Mouse (Mus musculus) embryonic facial prominence, embryonic 13.5 days (tissue): Measurements from ENCODE around the gene Gabra6. TPM values are rescaled to one million over a fixed set of nuclear protein-coding genes. Genes with fewer than 3 reads are reported as not detected.

Source experiments
- ATAC-seq: fragments of 200-750 bp; cut with Nextera tagmentation; 2 replicates; pipeline ENCODE4 v1.8.0; 2017; ENCODE audit warnings: low read depth; ENCODE audit not compliant: insufficient number of reproducible peaks, insufficient read depth, low FRiP score, low TSS enrichment
- H3K27ac ChIP-seq: fragments of 300-500 bp; sonication (generic); 2 replicates; pipeline ENCODE4 v1.5.1; 2015; ENCODE audit warnings: moderate library complexity, mild to moderate bottlenecking, inconsistent platforms
- H3K27me3 ChIP-seq: fragments of 300-500 bp; sonication (generic); 2 replicates; pipeline ENCODE4 v1.6.1; 2015; ENCODE audit warnings: mild to moderate bottlenecking, inconsistent platforms
- H3K36me3 ChIP-seq: fragments of 300-500 bp; sonication (generic); 2 replicates; pipeline ENCODE4 v1.6.1; 2015; ENCODE audit warnings: mild to moderate bottlenecking, inconsistent platforms
- H3K4me1 ChIP-seq: fragments of 300-500 bp; sonication (generic); 2 replicates; pipeline ENCODE4 v1.6.1; 2015; ENCODE audit warnings: inconsistent platforms
- H3K4me2 ChIP-seq: fragments of 300-500 bp; sonication (generic); 2 replicates; pipeline ENCODE4 v1.6.1; 2015; ENCODE audit warnings: moderate library complexity, mild to moderate bottlenecking, inconsistent platforms
- H3K4me3 ChIP-seq: fragments of 300-500 bp; sonication (generic); 2 replicates; pipeline ENCODE4 v1.5.1; 2015; ENCODE audit warnings: mild to moderate bottlenecking, inconsistent platforms
- H3K9ac ChIP-seq: fragments of 300-500 bp; sonication (generic); 2 replicates; pipeline ENCODE4 v1.6.1; 2015; ENCODE audit warnings: mild to moderate bottlenecking, inconsistent platforms
- H3K9me3 ChIP-seq: fragments of 300-500 bp; sonication (generic); 2 replicates; pipeline ENCODE4 v1.6.1; 2016; ENCODE audit warnings: inconsistent platforms
- WGBS: fragments of 180-500 bp; shearing (Covaris S2); methylation state at CpG from one replicate; pipeline ENCODE4 v1.1.7; 2015; ENCODE audit warnings: mixed read lengths; 5-methylcytosine and 5-hydroxymethylcytosine counted together
- polyA plus RNA-seq: library from polyadenylated mRNA; unstranded; fragments of >200 nt; fragmentation: Nextera tagmentation; extraction: Ambion mirVana; gene quantifications from 2 replicates; pipeline ENCODE4 v1.2.1, GENCODE M21; 2015

Gabra6 gene
- 0.11 TPM in 1 of 2 replicates, not detected in the other for polyA plus RNA-seq

DNA sequence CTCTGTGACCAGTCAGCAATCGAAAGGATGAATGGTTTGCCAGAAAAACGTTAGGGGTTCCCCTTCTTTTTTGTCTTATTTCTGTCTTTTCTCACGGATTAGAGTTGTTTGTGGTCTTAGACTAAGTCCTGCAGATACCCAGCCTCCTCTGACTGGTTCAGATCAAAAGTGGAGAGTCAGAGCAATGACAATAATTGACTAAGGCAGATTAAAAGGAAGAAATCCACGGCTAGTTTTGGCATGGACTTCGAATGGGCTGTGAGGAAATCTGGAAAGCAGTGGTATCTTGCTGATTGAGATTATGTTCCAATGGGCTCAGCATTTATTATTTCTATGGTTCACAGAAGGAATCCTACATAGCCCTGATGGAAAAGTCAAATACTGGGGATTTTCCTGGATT, at the start of gene Gabra6:
Gene Gabra6, minus strand, starts transcription at position 191 of the 400 bp plus-strand sequence.
- Histone ChIP-seq H3K36me3 (no peaks in the 10 kb centered on the region), H3K27me3 (no peaks in the 10 kb centered on the region), H3K9me3 (no peaks in the 10 kb centered on the region), H3K9ac (no peak within 1 kb of the TSS), H3K27ac (no peak within 1 kb of the TSS), H3K4me2 (no peak within 1 kb of the TSS), H3K4me1 (no peaks in the 10 kb centered on the region), H3K4me3 (no peak within 1 kb of the TSS)
- no peak for ATAC-seq
- WGBS = 56% methylated on average over 5 of the region's 5 CpGs

DNA sequence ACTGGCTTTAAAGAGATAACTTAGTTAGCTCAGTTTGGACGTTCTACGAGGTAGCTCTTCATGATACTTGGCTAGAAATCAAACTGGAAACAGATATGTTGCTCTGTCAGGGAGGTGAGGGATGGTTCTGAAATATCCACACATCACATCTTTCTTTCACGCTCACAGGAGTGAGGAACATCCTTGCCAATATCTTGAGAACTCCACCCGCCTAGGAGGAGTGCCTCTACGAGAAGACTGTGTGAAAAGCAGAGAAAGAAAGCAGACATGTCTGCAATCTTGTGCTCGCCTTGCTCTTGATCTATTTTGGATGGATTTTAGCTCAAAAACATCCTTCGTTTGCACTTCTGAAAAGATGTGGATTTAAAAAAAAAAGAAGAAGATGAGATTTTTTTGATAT, 44.7 kb upstream of the Gabra6 start:
- H3K4me3 ChIP-seq = no peak overlapping the region
- 78% methylated on average over 7 of the region's 7 CpGs for WGBS
- no peaks in the 10 kb centered on the region for H3K4me1 ChIP-seq
- no peak overlapping the region for H3K4me2 ChIP-seq
- no peaks in the 10 kb centered on the region for H3K9me3 ChIP-seq
- no peak overlapping the region for H3K9ac ChIP-seq
- no peaks in the 10 kb centered on the region for H3K36me3 ChIP-seq
- H3K27me3 ChIP-seq = no peaks in the 10 kb centered on the region
- ATAC-seq = no peak
- H3K27ac ChIP-seq = no peak overlapping the region

DNA sequence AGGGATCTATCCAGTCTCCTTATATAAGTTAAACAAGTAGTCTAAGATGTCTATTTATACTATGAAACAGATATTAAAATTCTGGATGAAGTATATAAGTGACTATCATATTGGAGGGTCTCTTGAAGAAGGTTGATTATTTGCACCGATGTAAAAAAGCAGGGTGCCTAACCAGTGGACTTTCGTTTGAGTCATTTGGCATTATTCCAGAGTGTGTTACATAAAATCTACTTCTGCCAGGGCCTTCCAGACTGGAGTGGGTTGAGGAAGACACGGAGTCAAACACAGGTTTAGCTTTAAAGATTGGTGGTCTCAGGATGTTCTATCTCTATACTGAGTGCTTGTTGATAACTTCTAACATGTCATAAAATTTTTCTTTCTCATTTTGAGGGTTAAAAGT, 11.2 kb upstream of the Gabra6 start:
- no peaks in the 10 kb centered on the region for H3K36me3 ChIP-seq
- H3K27ac ChIP-seq = no peak overlapping the region
- no peaks in the 10 kb centered on the region for H3K4me1 ChIP-seq
- H3K4me2 ChIP-seq = no peak overlapping the region
- no peak overlapping the region for H3K4me3 ChIP-seq
- H3K9ac ChIP-seq = no peak overlapping the region
- 84% methylated on average over 3 of the region's 3 CpGs for WGBS
- H3K9me3 ChIP-seq = no peaks in the 10 kb centered on the region
- ATAC-seq = no peak
- no peaks in the 10 kb centered on the region for H3K27me3 ChIP-seq

DNA sequence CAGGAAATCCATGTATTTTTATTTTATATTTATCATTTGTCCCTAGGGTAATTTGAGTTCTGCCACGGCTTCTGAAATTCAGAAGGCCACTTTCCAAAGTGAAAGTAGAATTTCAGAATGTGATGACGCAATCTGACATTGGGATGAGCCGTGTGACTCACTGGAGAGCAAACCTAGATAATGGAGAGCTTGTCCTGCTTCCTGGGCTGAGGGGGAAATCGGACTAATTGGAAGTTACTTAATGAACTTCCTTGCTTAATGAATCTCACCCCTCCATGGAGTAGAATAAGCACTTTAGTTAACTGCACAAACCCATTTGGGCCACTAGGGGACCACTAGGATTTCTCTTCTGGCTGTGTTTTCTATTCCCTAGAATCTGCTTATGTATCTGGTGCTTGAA, 5.4 kb upstream of the Gabra6 start:
- Histone ChIP-seq H3K4me2 (no peak overlapping the region), H3K9me3 (no peaks in the 10 kb centered on the region), H3K36me3 (no peaks in the 10 kb centered on the region), H3K27me3 (no peaks in the 10 kb centered on the region), H3K4me1 (no peaks in the 10 kb centered on the region), H3K9ac (no peak overlapping the region), H3K4me3 (no peak overlapping the region), H3K27ac (no peak overlapping the region)
- no peak for ATAC-seq
- 76% methylated on average over 4 of the region's 4 CpGs for WGBS

DNA sequence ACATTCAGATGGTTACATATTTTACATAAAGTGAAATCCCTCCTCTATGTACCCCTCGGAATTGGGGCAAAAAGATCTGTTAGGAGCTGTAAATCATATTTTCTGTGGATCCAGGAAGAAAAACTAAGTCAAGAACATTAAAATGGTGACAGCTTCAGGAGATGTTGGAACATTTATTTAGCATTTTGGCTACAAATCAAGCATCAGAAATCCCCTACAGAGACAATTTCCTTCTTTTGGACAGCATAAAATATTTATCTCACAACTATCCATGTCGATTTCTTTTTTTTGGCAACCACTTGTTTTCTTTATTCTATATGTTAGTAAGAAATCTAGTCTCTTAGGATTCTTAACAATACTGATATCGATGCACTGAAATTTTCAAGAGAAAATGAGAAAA, 688 bp upstream of the Gabra6 start:
- Histone ChIP-seq H3K4me3 (no peak overlapping the region), H3K4me2 (no peak overlapping the region), H3K27ac (no peak overlapping the region), H3K9ac (no peak overlapping the region), H3K27me3 (no peaks in the 10 kb centered on the region), H3K4me1 (no peaks in the 10 kb centered on the region), H3K9me3 (no peaks in the 10 kb centered on the region), H3K36me3 (no peaks in the 10 kb centered on the region)
- ATAC-seq = no peak
- 80% methylated on average over 3 of the region's 3 CpGs for WGBS

DNA sequence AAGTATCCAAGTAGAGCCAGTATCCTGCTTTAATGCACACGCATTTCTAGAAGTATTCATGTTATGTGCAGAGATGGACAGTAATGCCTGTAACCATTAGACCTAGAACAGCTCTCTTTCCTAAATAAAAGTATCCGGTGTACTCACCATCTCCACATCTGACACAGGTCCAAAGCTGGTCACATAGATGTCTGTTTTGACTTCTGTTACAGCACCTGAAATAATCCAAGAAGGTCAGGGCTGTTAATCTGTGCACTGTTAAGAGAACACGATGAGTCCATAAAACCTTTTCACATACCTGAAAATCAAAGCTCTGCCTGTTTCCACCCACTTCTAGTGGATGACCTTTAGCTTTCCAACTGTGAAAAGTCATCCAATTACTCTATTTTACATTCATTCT, 1.4 kb downstream of the Gabra6 start:
- no peak overlapping the region for H3K4me3 ChIP-seq
- H3K27ac ChIP-seq = no peak overlapping the region
- H3K36me3 ChIP-seq = no peaks in the 10 kb centered on the region
- no peak overlapping the region for H3K4me2 ChIP-seq
- no peaks in the 10 kb centered on the region for H3K9me3 ChIP-seq
- H3K9ac ChIP-seq = no peak overlapping the region
- no peaks in the 10 kb centered on the region for H3K27me3 ChIP-seq
- no peaks in the 10 kb centered on the region for H3K4me1 ChIP-seq
- WGBS = 89% methylated on average over 3 of the region's 3 CpGs
- no peak for ATAC-seq

DNA sequence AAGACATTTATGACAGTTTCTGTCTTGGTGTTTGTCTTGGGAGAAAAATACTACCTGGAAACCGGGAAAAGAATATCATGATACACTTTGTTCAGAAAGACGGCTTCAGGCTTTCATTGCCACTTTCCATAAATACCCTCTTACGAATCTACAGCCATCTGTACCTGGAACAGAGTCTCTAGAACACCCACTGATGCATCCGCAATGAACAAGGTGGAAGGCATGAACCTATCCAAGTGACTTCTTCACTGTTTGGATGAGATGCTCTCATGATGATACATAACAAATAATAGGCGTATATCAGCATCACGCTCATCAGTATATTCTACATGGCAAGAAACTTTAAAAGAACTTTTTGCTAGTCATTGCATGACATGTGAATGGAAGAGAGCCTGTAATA, 1.8 kb downstream of the Gabra6 start:
- Histone ChIP-seq H3K27ac (no peak overlapping the region), H3K36me3 (no peaks in the 10 kb centered on the region), H3K27me3 (no peaks in the 10 kb centered on the region), H3K4me2 (no peak overlapping the region), H3K4me3 (no peak overlapping the region), H3K9ac (no peak overlapping the region), H3K9me3 (no peaks in the 10 kb centered on the region), H3K4me1 (no peaks in the 10 kb centered on the region)
- no peak for ATAC-seq
- WGBS = 89% methylated on average over 6 of the region's 6 CpGs

DNA sequence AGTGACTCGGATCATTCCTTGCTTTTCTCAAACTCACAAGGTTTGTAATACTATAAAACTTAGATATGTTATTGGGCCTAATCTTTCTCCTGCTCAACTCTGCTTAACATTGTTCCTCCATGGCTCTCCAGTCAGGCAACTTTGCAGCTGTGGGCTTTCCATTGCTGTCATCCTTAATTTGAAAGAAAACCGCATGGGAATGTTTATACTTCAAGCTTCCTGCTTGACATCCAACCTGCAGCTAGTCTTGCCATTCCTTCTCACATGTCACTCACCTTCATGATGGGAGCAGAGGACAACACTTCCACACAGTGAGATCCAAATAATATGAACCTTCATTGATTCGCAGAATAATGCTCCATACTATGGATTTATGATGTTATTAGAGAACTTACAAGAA, 2.9 kb downstream of the Gabra6 start:
- no peak overlapping the region for H3K27ac ChIP-seq
- 74% methylated on average over 3 of the region's 3 CpGs for WGBS
- ATAC-seq = no peak
- no peaks in the 10 kb centered on the region for H3K36me3 ChIP-seq
- H3K27me3 ChIP-seq = no peaks in the 10 kb centered on the region
- H3K4me3 ChIP-seq = no peak overlapping the region
- no peak overlapping the region for H3K4me2 ChIP-seq
- H3K4me1 ChIP-seq = no peaks in the 10 kb centered on the region
- no peak overlapping the region for H3K9ac ChIP-seq
- H3K9me3 ChIP-seq = no peaks in the 10 kb centered on the region

DNA sequence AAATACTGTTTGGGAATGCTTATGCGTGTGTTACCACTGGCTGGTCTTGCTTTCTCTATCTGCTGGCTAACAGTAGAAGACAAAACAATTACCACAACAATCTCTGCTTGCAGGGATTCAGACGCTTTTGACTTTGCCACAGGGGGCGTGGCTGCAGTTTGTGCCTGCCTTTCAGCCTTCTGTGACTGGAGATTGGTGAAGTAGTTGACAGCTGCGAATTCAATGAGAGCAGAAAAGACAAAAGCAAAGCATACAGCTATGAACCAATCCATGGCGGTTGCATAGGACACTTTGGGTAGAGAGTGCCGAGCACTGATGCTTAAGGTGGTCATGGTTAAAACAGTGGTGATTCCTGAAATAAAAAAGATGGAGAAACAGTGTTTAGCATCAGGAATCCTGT, 6.0 kb downstream of the Gabra6 start:
- H3K4me1 ChIP-seq = no peaks in the 10 kb centered on the region
- H3K27me3 ChIP-seq = no peaks in the 10 kb centered on the region
- 15% methylated on average over 6 of the region's 6 CpGs for WGBS
- no peak overlapping the region for H3K4me2 ChIP-seq
- H3K9ac ChIP-seq = no peak overlapping the region
- H3K9me3 ChIP-seq = no peaks in the 10 kb centered on the region
- no peaks in the 10 kb centered on the region for H3K36me3 ChIP-seq
- no peak for ATAC-seq
- no peak overlapping the region for H3K4me3 ChIP-seq
- H3K27ac ChIP-seq = no peak overlapping the region

DNA sequence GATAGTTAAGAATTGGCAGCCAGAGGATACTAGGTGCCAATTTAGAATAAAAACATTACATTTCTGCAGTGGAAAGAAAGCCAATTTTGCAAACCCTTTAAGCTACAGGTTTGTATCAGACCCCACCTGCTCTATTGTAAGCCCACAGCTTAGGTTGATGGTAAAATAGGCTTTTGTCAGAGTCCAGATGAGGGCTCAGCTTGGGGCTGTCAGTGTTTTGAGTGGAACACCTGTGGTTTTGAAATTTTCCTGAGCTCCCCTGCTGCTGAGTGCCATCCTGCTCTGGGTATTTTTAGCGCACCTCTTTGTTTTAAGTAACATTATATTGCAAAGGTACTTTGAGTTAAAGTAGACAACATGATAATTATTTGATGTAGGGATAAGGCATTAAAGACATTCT, 10.0 kb downstream of the Gabra6 start:
- H3K27ac ChIP-seq = no peak overlapping the region
- ATAC-seq = no peak
- H3K9me3 ChIP-seq = no peaks in the 10 kb centered on the region
- no peak overlapping the region for H3K4me2 ChIP-seq
- H3K27me3 ChIP-seq = no peaks in the 10 kb centered on the region
- no peaks in the 10 kb centered on the region for H3K36me3 ChIP-seq
- H3K4me3 ChIP-seq = no peak overlapping the region
- no peak overlapping the region for H3K9ac ChIP-seq
- 60% methylated on average over 1 of the region's 1 CpGs for WGBS
- H3K4me1 ChIP-seq = no peaks in the 10 kb centered on the region

DNA sequence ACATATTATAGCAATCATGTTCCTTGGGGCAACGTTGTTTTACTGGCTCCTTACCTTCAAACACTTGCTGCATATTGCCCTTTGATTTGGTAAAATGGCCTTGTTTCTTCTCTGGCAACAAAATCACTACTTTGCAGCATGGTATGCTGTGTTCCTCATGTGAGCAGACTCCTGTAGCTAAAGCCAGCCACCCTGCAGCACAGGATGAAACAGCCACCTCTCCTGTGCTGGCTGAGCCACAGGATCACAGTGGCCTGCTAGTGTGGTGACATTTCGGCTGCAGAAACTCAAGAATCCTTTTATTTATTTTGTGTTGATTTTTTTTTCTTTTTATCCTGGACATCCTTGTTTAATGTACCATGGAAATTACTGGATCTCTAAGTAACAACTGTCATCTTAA, 11.8 kb downstream of the Gabra6 start:
- Histone ChIP-seq H3K9ac (no peak overlapping the region), H3K4me3 (no peak overlapping the region), H3K36me3 (no peaks in the 10 kb centered on the region), H3K9me3 (no peaks in the 10 kb centered on the region), H3K27ac (no peak overlapping the region), H3K4me1 (no peaks in the 10 kb centered on the region), H3K4me2 (no peak overlapping the region), H3K27me3 (no peaks in the 10 kb centered on the region)
- ATAC-seq = no peak
- 84% methylated on average over 2 of the region's 2 CpGs for WGBS

DNA sequence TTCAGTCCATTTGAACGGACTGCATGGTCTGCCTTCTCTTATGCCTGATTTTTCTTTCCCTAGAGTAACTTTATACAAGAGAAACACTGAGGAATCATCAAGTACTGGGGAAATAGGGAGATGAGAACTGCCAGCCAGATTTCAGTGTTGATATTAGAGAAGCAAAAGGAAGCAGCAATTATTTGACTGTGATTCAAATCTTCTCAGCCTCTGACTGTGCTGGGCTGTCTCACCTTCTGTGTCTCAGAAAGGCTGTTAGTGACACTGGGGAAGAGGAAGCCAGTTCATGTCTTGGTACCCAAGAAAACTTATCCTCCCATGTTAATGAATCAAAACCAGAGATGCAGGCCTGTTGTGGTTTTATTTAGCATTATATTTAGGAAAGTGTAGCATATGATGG, 14.8 kb downstream of the Gabra6 start:
- H3K4me3 ChIP-seq = no peak overlapping the region
- no peak overlapping the region for H3K9ac ChIP-seq
- H3K9me3 ChIP-seq = no peaks in the 10 kb centered on the region
- no peak overlapping the region for H3K4me2 ChIP-seq
- no peaks in the 10 kb centered on the region for H3K4me1 ChIP-seq
- ATAC-seq = no peak
- H3K36me3 ChIP-seq = no peaks in the 10 kb centered on the region
- no peaks in the 10 kb centered on the region for H3K27me3 ChIP-seq
- WGBS = 66% methylated on average over 1 of the region's 1 CpGs
- no peak overlapping the region for H3K27ac ChIP-seq

DNA sequence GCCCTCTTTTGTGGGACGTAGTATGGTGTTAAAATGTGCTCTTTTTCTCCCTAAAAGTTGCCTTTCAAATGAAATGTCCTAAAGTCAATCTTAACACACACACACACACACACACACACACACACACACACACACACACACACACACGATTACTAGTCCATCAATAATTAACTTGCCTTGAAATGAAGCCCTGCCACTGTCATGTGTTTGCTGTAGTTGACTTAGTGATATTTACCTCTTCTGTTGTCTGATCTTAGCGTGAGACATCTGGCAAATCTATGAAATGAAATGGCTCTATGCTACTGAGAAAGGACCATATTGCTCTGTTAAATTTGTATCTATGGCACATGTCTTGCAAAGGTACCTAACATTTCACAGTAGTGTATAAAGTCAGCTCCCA, 61.9 kb downstream of the Gabra6 start:
- Histone ChIP-seq H3K4me1 (no peaks in the 10 kb centered on the region), H3K4me3 (no peak overlapping the region), H3K27ac (no peak overlapping the region), H3K36me3 (no peaks in the 10 kb centered on the region), H3K9me3 (no peaks in the 10 kb centered on the region), H3K4me2 (no peak overlapping the region), H3K27me3 (no peaks in the 10 kb centered on the region), H3K9ac (no peak overlapping the region)
- WGBS = 86% methylated on average over 3 of the region's 3 CpGs
- no peak for ATAC-seq
